Mouse (Mus musculus) intestine, embryonic 16.5 days (tissue): ENCODE data around the gene Thbd. TPM values are rescaled to one million over a fixed set of nuclear protein-coding genes. Genes with fewer than 3 reads are reported as not detected.

Source experiments
- ATAC-seq: fragments of 200-750 bp; cut with Nextera tagmentation; 2 replicates; pipeline ENCODE4 v1.8.0; 2017; ENCODE audit warnings: moderate TSS enrichment, moderate library complexity
- H3K27ac ChIP-seq: fragments of 300-500 bp; sonication (generic); 2 replicates; pipeline ENCODE4 v1.5.1; 2014; ENCODE audit warnings: mild to moderate bottlenecking, low read length
- H3K27me3 ChIP-seq: fragments of 300-500 bp; sonication (generic); replicated peaks from 2 replicates; pipeline ENCODE4 v1.6.1; 2014; ENCODE audit warnings: low read length, control low read depth, mixed read lengths; ENCODE audit not compliant: control insufficient read depth, insufficient read depth
- H3K36me3 ChIP-seq: fragments of 300-500 bp; sonication (generic); 2 replicates; pipeline ENCODE4 v1.6.1; 2014; ENCODE audit warnings: low read length, control low read depth; ENCODE audit not compliant: control insufficient read depth, insufficient read depth
- H3K4me1 ChIP-seq: fragments of 300-500 bp; sonication (generic); 2 replicates; pipeline ENCODE4 v1.6.1; 2014; ENCODE audit warnings: low read length, control low read depth, mixed read lengths; ENCODE audit not compliant: control insufficient read depth, insufficient read depth
- H3K4me2 ChIP-seq: fragments of 300-500 bp; sonication (generic); 2 replicates; pipeline ENCODE4 v1.6.1; 2014; ENCODE audit warnings: low read depth, low read length, control low read depth
- H3K4me3 ChIP-seq: fragments of 300-500 bp; sonication (generic); 2 replicates; pipeline ENCODE4 v1.5.1; 2014; ENCODE audit warnings: mild to moderate bottlenecking, low read length
- H3K9ac ChIP-seq: fragments of 300-500 bp; sonication (generic); 2 replicates; pipeline ENCODE4 v1.6.1; 2014; ENCODE audit warnings: low read depth, low read length
- H3K9me3 ChIP-seq: fragments of 300-500 bp; sonication (generic); 2 replicates; pipeline ENCODE4 v1.6.1; 2016; ENCODE audit warnings: low read length, control low read depth; ENCODE audit not compliant: control insufficient read depth
- WGBS: fragments of 180-500 bp; shearing (Covaris S2); extraction: QIAGEN DNeasy Blood & Tissue Kit; methylation state at CpG from one replicate; pipeline ENCODE4 v1.1.7; 2014; 5-methylcytosine and 5-hydroxymethylcytosine counted together
- polyA plus RNA-seq: library from polyadenylated mRNA; unstranded; fragments of >200 nt; fragmentation: Nextera tagmentation; extraction: Ambion mirVana; gene quantifications from 2 replicates; pipeline ENCODE4 v1.2.1, GENCODE M21; 2015

The Thbd gene
- polyA plus RNA-seq, 1 experiment from 2014 or later = 46.6 TPM

GRCm38 (mm10) chr2:148408761-148409120 lies 753 bp upstream of the Thbd start:
- Histone ChIP-seq H3K4me3 (no peak overlapping the region), H3K9ac (no peak overlapping the region), H3K27ac (peak overlapping the region; percentile 20; the same call in 1 of the 2 replicates), H3K4me2 (peak overlapping the region; percentile 83), H3K9me3 (no peaks in the 10 kb centered on the region), H3K36me3 (no peaks in the 10 kb centered on the region), H3K4me1 (peaks cover 17% of the 10 kb centered on the region), H3K27me3 (peaks cover 7% of the 10 kb centered on the region; the same call in 1 of the 2 replicates)
- ATAC-seq = 0 out of 2 replicates have a peak, but pooled peaks have one; percentile 3
- whole genome bisulfite sequencing = 31% methylated on average over 6 of the region's 6 CpGs

- no peaks in the 10 kb centered on the region for H3K36me3 ChIP-seq
- peak overlapping the region; percentile 83 for H3K4me2 ChIP-seq
- H3K4me3 ChIP-seq = peak overlapping the region; percentile 54
- H3K4me1 ChIP-seq = peaks cover 20% of the 10 kb centered on the region
- WGBS = 8% methylated on average over 55 of the region's 55 CpGs
- no peaks in the 10 kb centered on the region for H3K9me3 ChIP-seq
- peak overlapping the region; percentile 70 for H3K9ac ChIP-seq
- peak overlapping the region; percentile 71 for H3K27ac ChIP-seq
- ATAC-seq = peak; percentile 39
- H3K27me3 ChIP-seq = peaks cover 7% of the 10 kb centered on the region; the same call in 1 of the 2 replicates
Observed at GRCm38 (mm10) chr2:148406971-148407869, 768 bp downstream of the Thbd start.

- Histone ChIP-seq H3K27me3 (peaks cover 7% of the 10 kb centered on the region; the same call in 1 of the 2 replicates), H3K4me3 (peak overlapping the region; percentile 54), H3K9me3 (no peaks in the 10 kb centered on the region), H3K4me2 (peak overlapping the region; percentile 83), H3K27ac (peak overlapping the region; percentile 71; the same call in 1 of the 2 replicates), H3K4me1 (peaks cover 20% of the 10 kb centered on the region), H3K36me3 (no peaks in the 10 kb centered on the region), H3K9ac (peak overlapping the region; percentile 70)
- 25% methylated on average over 34 of the region's 34 CpGs for WGBS
- ATAC-seq = 0 out of 2 replicates have a peak, but pooled peaks have one; percentile 9
Observed at GRCm38 (mm10) chr2:148406160-148406970, 1.6 kb downstream of the Thbd start.

- WGBS = 67% methylated on average over 5 of the region's 5 CpGs
- H3K4me2 ChIP-seq = peak overlapping the region; percentile 22
- H3K4me1 ChIP-seq = peaks cover 23% of the 10 kb centered on the region
- no peaks in the 10 kb centered on the region for H3K9me3 ChIP-seq
- no peak overlapping the region for H3K27ac ChIP-seq
- no peaks in the 10 kb centered on the region for H3K36me3 ChIP-seq
- 0 out of 2 replicates have a peak overlapping the region, but pooled peaks have one; percentile 14 for H3K9ac ChIP-seq
- ATAC-seq = no peak
- peak overlapping the region; percentile 31 for H3K4me3 ChIP-seq
- H3K27me3 ChIP-seq = peaks cover 7% of the 10 kb centered on the region; the same call in 1 of the 2 replicates
Observed at GRCm38 (mm10) chr2:148404906-148405305, 3.1 kb downstream of the Thbd start.

- 71% methylated on average over 1 of the region's 1 CpGs for WGBS
- Histone ChIP-seq H3K4me3 (no peak overlapping the region), H3K9ac (no peak overlapping the region), H3K27ac (no peak overlapping the region), H3K36me3 (no peaks in the 10 kb centered on the region), H3K4me2 (no peak overlapping the region), H3K9me3 (no peaks in the 10 kb centered on the region), H3K4me1 (peaks cover 16% of the 10 kb centered on the region), H3K27me3 (peaks cover 4% of the 10 kb centered on the region; the same call in 1 of the 2 replicates)
- ATAC-seq = no peak
Observed at GRCm38 (mm10) chr2:148402227-148402626, 5.8 kb downstream of the Thbd start.

- ATAC-seq = no peak
- no peak overlapping the region for H3K27ac ChIP-seq
Observed at GRCm38 (mm10) chr2:148398901-148399685, 8.9 kb downstream of the Thbd start.

GRCm38 (mm10) chr2:148397784-148398100 lies 10.2 kb downstream of the Thbd start:
- Histone ChIP-seq H3K36me3 (no peaks in the 10 kb centered on the region), H3K27ac (peak overlapping the region; percentile 3), H3K4me3 (no peak overlapping the region), H3K9ac (no peak overlapping the region), H3K27me3 (peaks cover 13% of the 10 kb centered on the region; the same call in 1 of the 2 replicates), H3K4me1 (peaks cover 19% of the 10 kb centered on the region), H3K4me2 (peak overlapping the region; percentile 1; the same call in 1 of the 2 replicates), H3K9me3 (no peaks in the 10 kb centered on the region)
- no peak for ATAC-seq
- WGBS = 63% methylated on average over 1 of the region's 1 CpGs

More at GRCm38 (mm10) chr2:148398901-148399685, 8.9 kb downstream of the Thbd start:
- WGBS = 88% methylated on average over 5 of the region's 5 CpGs
- H3K4me3 ChIP-seq = no peak overlapping the region
- no peaks in the 10 kb centered on the region for H3K36me3 ChIP-seq
- peaks cover 13% of the 10 kb centered on the region; the same call in 1 of the 2 replicates for H3K27me3 ChIP-seq
- no peak overlapping the region for H3K4me2 ChIP-seq
- H3K4me1 ChIP-seq = peaks cover 19% of the 10 kb centered on the region
- no peaks in the 10 kb centered on the region for H3K9me3 ChIP-seq
- H3K9ac ChIP-seq = no peak overlapping the region

GRCm38 (mm10) chr2:148397015-148397783 lies 10.8 kb downstream of the Thbd start:
- no peaks in the 10 kb centered on the region for H3K9me3 ChIP-seq
- 44% methylated on average over 11 of the region's 11 CpGs for WGBS
- 0 out of 2 replicates have a peak, but pooled peaks have one; percentile 23 for ATAC-seq
- H3K9ac ChIP-seq = no peak overlapping the region
- peaks cover 13% of the 10 kb centered on the region; the same call in 1 of the 2 replicates for H3K27me3 ChIP-seq
- no peaks in the 10 kb centered on the region for H3K36me3 ChIP-seq
- H3K4me2 ChIP-seq = peak overlapping the region; percentile 22
- no peak overlapping the region for H3K4me3 ChIP-seq
- H3K4me1 ChIP-seq = peaks cover 16% of the 10 kb centered on the region
- H3K27ac ChIP-seq = peak overlapping the region; percentile 10
